Mouse (Mus musculus) stomach, postnatal 0 days (tissue): ENCODE results near the gene Fam193b. TPM values are rescaled to one million over a fixed set of nuclear protein-coding genes. Genes with fewer than 3 reads are reported as not detected.

Experiments
- ATAC-seq: fragments of 200-750 bp; cut with Nextera tagmentation; 2 replicates; pipeline ENCODE4 v1.8.0; 2017; ENCODE audit not compliant: low FRiP score, low TSS enrichment
- DNase-seq: peaks from one replicate; pipeline ENCODE4 v3.0.0-alpha.2; 2016; ENCODE audit warnings: low spot score
- H3K27ac ChIP-seq: fragments of 300-500 bp; sonication (generic); replicated peaks from 2 replicates; pipeline ENCODE4 v1.5.1; 2014; ENCODE audit warnings: mild to moderate bottlenecking, control low read depth
- H3K27me3 ChIP-seq: fragments of 300-500 bp; sonication (generic); 2 replicates; pipeline ENCODE4 v1.6.1; 2014; ENCODE audit warnings: low read length; ENCODE audit not compliant: control insufficient read depth, insufficient read depth
- H3K36me3 ChIP-seq: fragments of 300-500 bp; sonication (generic); 2 replicates; pipeline ENCODE4 v1.6.1; 2014; ENCODE audit warnings: low read length, mixed read lengths; ENCODE audit not compliant: control insufficient read depth, insufficient read depth
- H3K4me1 ChIP-seq: fragments of 300-500 bp; sonication (generic); replicated peaks from 2 replicates; pipeline ENCODE4 v1.6.1; 2014; ENCODE audit warnings: antibody characterized with exemption; ENCODE audit not compliant: control insufficient read depth, insufficient read depth
- H3K4me2 ChIP-seq: fragments of 300-500 bp; sonication (generic); replicated peaks from 2 replicates; pipeline ENCODE4 v1.6.1; 2014; ENCODE audit warnings: low read depth, mild to moderate bottlenecking, control low read depth, moderate library complexity
- H3K4me3 ChIP-seq: fragments of 300-500 bp; sonication (generic); 2 replicates; pipeline ENCODE4 v1.5.1; 2014; ENCODE audit warnings: low read depth, low read length, control low read depth
- H3K9ac ChIP-seq: fragments of 300-500 bp; sonication (generic); 2 replicates; pipeline ENCODE4 v1.6.1; 2014; ENCODE audit warnings: mild to moderate bottlenecking, low read length, control low read depth, mixed read lengths
- H3K9me3 ChIP-seq: fragments of 300-500 bp; sonication (generic); 2 replicates; pipeline ENCODE4 v1.6.1; 2016; ENCODE audit warnings: low read length; ENCODE audit not compliant: control insufficient read depth
- CTCF ChIP-seq: IDR thresholded peaks from 2 replicates; pipeline ENCODE4 v1.5.1; 2016; ENCODE audit warnings: antibody characterized with exemption, low read depth, mild to moderate bottlenecking, moderate library complexity
- EP300 ChIP-seq: optimal IDR thresholded peaks from 2 replicates; pipeline ENCODE3; 2016; ENCODE audit warnings: antibody characterized with exemption
- WGBS: fragments of 180-500 bp; shearing (Covaris S2); extraction: QIAGEN DNeasy Blood & Tissue Kit; methylation state at CpG from one replicate; pipeline ENCODE4 v1.1.7; 2014; 5-methylcytosine and 5-hydroxymethylcytosine counted together
- polyA plus RNA-seq: library from polyadenylated mRNA; unstranded; fragments of >200 nt; fragmentation: Nextera tagmentation; extraction: Ambion mirVana; gene quantifications from 2 replicates; pipeline ENCODE4 v1.2.1, GENCODE M21; 2015

The Fam193b gene
- polyA plus RNA-seq, 1 experiment from 2014 or later = 10.2 TPM

DNA sequence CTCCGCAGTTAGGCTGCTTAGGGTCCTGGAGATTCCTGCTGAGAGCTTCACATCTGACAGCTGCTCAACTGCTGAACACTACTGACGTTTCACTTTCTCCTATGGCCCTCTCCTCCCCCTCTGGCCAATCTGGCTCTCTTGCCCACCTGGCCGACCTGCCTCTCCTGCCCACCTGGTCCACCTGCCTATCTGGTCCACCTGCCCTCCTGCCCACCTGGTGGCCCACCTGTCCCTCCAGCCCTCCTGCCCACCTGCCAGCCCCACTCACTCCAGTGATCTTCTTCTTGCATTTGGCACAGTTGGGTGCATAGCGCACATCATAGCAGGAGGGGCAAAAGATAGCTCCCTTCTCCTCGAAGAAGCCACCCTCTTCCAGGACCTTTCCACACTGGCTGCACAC lies 66.5 kb downstream of the Fam193b start:
- Histone ChIP-seq H3K27ac (no peak overlapping the region), H3K27me3 (no peaks in the 10 kb centered on the region), H3K4me2 (no peak overlapping the region), H3K4me1 (no peaks in the 10 kb centered on the region), H3K4me3 (no peak overlapping the region), H3K9me3 (no peaks in the 10 kb centered on the region), H3K36me3 (peaks cover 47% of the 10 kb centered on the region), H3K9ac (no peak overlapping the region)
- ATAC-seq = no peak
- WGBS = 77% methylated on average over 5 of the region's 5 CpGs
- no peak for TF ChIP-seq CTCF
- no peak for TF ChIP-seq EP300
- no peak for DNase-seq

DNA sequence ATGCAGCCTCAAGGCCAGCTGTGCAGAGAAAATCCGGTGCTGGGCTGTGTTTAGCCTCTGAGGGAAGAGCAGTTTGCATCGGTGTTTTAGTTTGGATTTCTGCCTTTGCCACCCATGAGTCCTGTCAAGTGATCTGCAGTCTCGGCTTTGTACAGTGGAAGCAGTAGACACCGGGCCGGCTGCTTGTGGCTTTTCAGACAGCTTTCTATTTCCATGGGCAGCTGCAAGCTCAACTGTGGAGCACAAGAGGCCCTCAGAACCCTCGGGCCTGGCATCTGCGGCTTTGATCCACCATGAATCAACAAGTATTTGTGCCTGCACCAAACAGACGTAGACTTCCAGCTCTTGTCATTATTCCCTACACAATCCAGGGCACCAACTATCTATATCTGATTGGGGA lies 68.5 kb downstream of the Fam193b start:
- Histone ChIP-seq H3K4me1 (no peaks in the 10 kb centered on the region), H3K9me3 (no peaks in the 10 kb centered on the region), H3K27ac (no peak overlapping the region), H3K27me3 (no peaks in the 10 kb centered on the region), H3K36me3 (peaks cover 49% of the 10 kb centered on the region), H3K4me2 (no peak overlapping the region), H3K4me3 (no peak overlapping the region), H3K9ac (no peak overlapping the region)
- DNase-seq (no peak), ATAC-seq (no peak)
- no peak for TF ChIP-seq EP300
- TF ChIP-seq CTCF = no peak
- WGBS = 81% methylated on average over 8 of the region's 8 CpGs

GRCm38 (mm10) chr13:55500575-55500974 lies 70.3 kb downstream of the Fam193b start:
- 70% methylated on average over 10 of the region's 10 CpGs for WGBS
- Histone ChIP-seq H3K27me3 (no peaks in the 10 kb centered on the region), H3K9me3 (no peaks in the 10 kb centered on the region), H3K36me3 (peaks cover 33% of the 10 kb centered on the region), H3K9ac (no peak overlapping the region), H3K4me1 (no peaks in the 10 kb centered on the region), H3K27ac (no peak overlapping the region), H3K4me3 (no peak overlapping the region), H3K4me2 (no peak overlapping the region)
- TF ChIP-seq CTCF (no peak), EP300 (no peak)
- no peak for DNase-seq
- ATAC-seq = no peak

- H3K36me3 ChIP-seq = peaks cover 22% of the 10 kb centered on the region
- TF ChIP-seq EP300 (no peak), CTCF (no peak)
- H3K9ac ChIP-seq = no peak overlapping the region
- no peaks in the 10 kb centered on the region for H3K9me3 ChIP-seq
- H3K27me3 ChIP-seq = no peaks in the 10 kb centered on the region
- H3K4me2 ChIP-seq = no peak overlapping the region
- no peak overlapping the region for H3K4me3 ChIP-seq
- ATAC-seq (no peak), DNase-seq (no peak)
- 60% methylated on average over 11 of the region's 11 CpGs for WGBS
- H3K4me1 ChIP-seq = no peaks in the 10 kb centered on the region
- no peak overlapping the region for H3K27ac ChIP-seq
These were observed 72.0 kb downstream of the Fam193b start for GRCm38 (mm10) chr13:55498906-55499305.

- no peak overlapping the region for H3K4me2 ChIP-seq
- TF ChIP-seq CTCF = no peak
- TF ChIP-seq EP300 = no peak
- WGBS = 54% methylated on average over 6 of the region's 6 CpGs
These were observed 74.3 kb downstream of the Fam193b start for GRCm38 (mm10) chr13:55496661-55497060.

GRCm38 (mm10) chr13:55495702-55496101 lies 75.2 kb downstream of the Fam193b start:
- WGBS = 47% methylated on average over 4 of the region's 4 CpGs
- H3K9ac ChIP-seq = no peak overlapping the region
- H3K27ac ChIP-seq = peak overlapping the region; percentile 41; the same call in 1 of the 2 replicates
- H3K4me1 ChIP-seq = no peaks in the 10 kb centered on the region
- H3K4me2 ChIP-seq = no peak overlapping the region
- no peak overlapping the region for H3K4me3 ChIP-seq
- no peak for DNase-seq
- TF ChIP-seq CTCF (no peak), EP300 (no peak)
- H3K9me3 ChIP-seq = no peaks in the 10 kb centered on the region
- ATAC-seq = no peak
- peaks cover 2% of the 10 kb centered on the region; the same call in 1 of the 2 replicates for H3K27me3 ChIP-seq
- H3K36me3 ChIP-seq = peaks cover 17% of the 10 kb centered on the region

More at GRCm38 (mm10) chr13:55496661-55497060, 74.3 kb downstream of the Fam193b start:
- DNase-seq (no peak), ATAC-seq (no peak)
- H3K4me3 ChIP-seq = no peak overlapping the region
- no peaks in the 10 kb centered on the region for H3K9me3 ChIP-seq
- H3K27ac ChIP-seq = 0 out of 2 replicates have a peak overlapping the region, but pooled peaks have one; percentile 40
- H3K27me3 ChIP-seq = peaks cover 2% of the 10 kb centered on the region; the same call in 1 of the 2 replicates
- H3K4me1 ChIP-seq = no peaks in the 10 kb centered on the region
- H3K36me3 ChIP-seq = peaks cover 17% of the 10 kb centered on the region
- H3K9ac ChIP-seq = no peak overlapping the region
